Comparison of ENCODE assay signal across 19 mouse cellular contexts in the genomic region with DNA sequence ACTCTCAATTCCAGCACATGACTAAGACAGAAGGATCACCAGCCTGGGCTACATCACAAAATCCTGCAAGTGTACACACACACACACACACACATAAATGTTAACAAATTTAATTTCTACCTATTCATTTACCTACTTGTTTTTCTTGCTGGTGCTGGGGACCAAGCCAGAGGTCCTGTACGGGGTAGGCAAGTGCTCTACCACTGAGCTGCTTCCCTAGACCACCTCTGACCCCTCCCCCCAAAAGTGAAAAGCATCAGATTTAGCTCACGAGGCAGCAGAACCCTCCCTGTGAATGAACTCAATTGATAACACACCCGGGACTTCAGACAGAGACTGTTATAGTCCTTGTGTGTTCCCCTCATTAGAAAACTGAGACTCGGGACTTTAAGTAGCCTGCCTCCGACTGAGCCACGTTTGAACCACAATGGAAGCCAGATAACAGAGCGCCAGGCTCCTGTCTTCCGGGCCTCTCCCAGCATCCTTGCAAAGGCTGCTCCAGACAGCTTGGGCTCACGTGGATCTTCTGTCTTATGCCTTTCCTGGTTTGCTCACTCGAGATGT. TPM values are rescaled to one million over a fixed set of nuclear protein-coding genes. Genes with fewer than 3 reads are reported as not detected.
DNase-seq lines count a peak whose midpoint lies in the region; ATAC-seq lines count a peak whose summit lies in the region.
"Had no signal": no experiment of that assay in that cellular context is flagged by ENCODE, and none has a peak within 500 bp of the region (broad histone marks: within the 10 kb centered on the region; RNA-seq: fewer than 3 reads in every experiment).

No protein-coding gene starts in this region.

- H3K4me3 ChIP-seq in heart, embryonic 13.5 days: no peak overlapping the region
- no peak overlapping the region for H3K4me3 ChIP-seq in midbrain, embryonic 11.5 days (ENCODE audit: low read depth, low read length)
- H3K4me3 ChIP-seq in midbrain, embryonic 16.5 days (ENCODE audit: low read depth, low read length): no peak overlapping the region
- 0 out of 2 replicates have a peak overlapping the region, but pooled peaks have one; percentile 11 for H3K4me3 ChIP-seq in embryonic facial prominence, embryonic 10.5 days
- H3K4me3 ChIP-seq: erythroblast, embryonic 14.5 days; heart, embryonic 15.5 days; lung, embryonic 15.5 days; midbrain, embryonic 15.5 days had no signal

- peak overlapping the region; percentile 34 for H3K4me2 ChIP-seq in heart, embryonic 13.5 days
- no peak overlapping the region for H3K4me2 ChIP-seq in midbrain, embryonic 11.5 days
- H3K4me2 ChIP-seq in midbrain, embryonic 16.5 days (ENCODE audit: low read length): no peak overlapping the region
- H3K4me2 ChIP-seq: heart, embryonic 15.5 days; lung, embryonic 15.5 days; midbrain, embryonic 15.5 days had no signal

- no peaks in the 10 kb centered on the region for H3K9me3 ChIP-seq in heart, embryonic 13.5 days
- H3K9me3 ChIP-seq in midbrain, embryonic 11.5 days (ENCODE audit: control insufficient read depth, low read length): no peaks in the 10 kb centered on the region
- H3K9me3 ChIP-seq in midbrain, embryonic 16.5 days (replicated peaks; ENCODE audit: control insufficient read depth, low read length, poor library complexity, severe bottlenecking): no peaks in the 10 kb centered on the region
- no peaks in the 10 kb centered on the region for H3K9me3 ChIP-seq in embryonic facial prominence, embryonic 10.5 days
- H3K9me3 ChIP-seq: heart, embryonic 15.5 days; lung, embryonic 15.5 days; midbrain, embryonic 15.5 days had no signal

- peak overlapping the region; percentile 67 for H3K9ac ChIP-seq in heart, embryonic 13.5 days
- H3K9ac ChIP-seq in midbrain, embryonic 11.5 days (ENCODE audit: low read length): no peak overlapping the region; the same call in 1 of the 2 replicates
- H3K9ac ChIP-seq in midbrain, embryonic 16.5 days (ENCODE audit: low read depth, low read length): no peak overlapping the region
- H3K9ac ChIP-seq: heart, embryonic 15.5 days; lung, embryonic 15.5 days; midbrain, embryonic 15.5 days had no signal

- H3K27ac ChIP-seq in heart, embryonic 13.5 days (replicated peaks): no peak overlapping the region
- H3K27ac ChIP-seq in midbrain, embryonic 11.5 days (ENCODE audit: low read depth, low read length): no peak overlapping the region
- H3K27ac ChIP-seq in midbrain, embryonic 16.5 days (ENCODE audit: low read length): no peak overlapping the region
- H3K27ac ChIP-seq in embryonic facial prominence, embryonic 10.5 days (replicated peaks): peak overlapping the region; percentile 76
- H3K27ac ChIP-seq: heart, embryonic 15.5 days; hindbrain, postnatal 0 days; lung, embryonic 15.5 days; midbrain, embryonic 15.5 days had no signal

- no peaks in the 10 kb centered on the region for H3K36me3 ChIP-seq in heart, embryonic 13.5 days
- H3K36me3 ChIP-seq in midbrain, embryonic 11.5 days (ENCODE audit: control insufficient read depth, insufficient read depth, low read length): no peaks in the 10 kb centered on the region
- no peaks in the 10 kb centered on the region for H3K36me3 ChIP-seq in midbrain, embryonic 16.5 days (ENCODE audit: control insufficient read depth, insufficient read depth, low read length)
- H3K36me3 ChIP-seq in embryonic facial prominence, embryonic 10.5 days (replicated peaks): no peaks in the 10 kb centered on the region
- H3K36me3 ChIP-seq: heart, embryonic 15.5 days; lung, embryonic 15.5 days; midbrain, embryonic 15.5 days had no signal

- H3K4me1 ChIP-seq in heart, embryonic 13.5 days: peaks cover 19% of the 10 kb centered on the region
- peaks cover 2% of the 10 kb centered on the region; the same call in 1 of the 2 replicates for H3K4me1 ChIP-seq in midbrain, embryonic 11.5 days (ENCODE audit: control insufficient read depth, insufficient read depth, low read length)
- H3K4me1 ChIP-seq in midbrain, embryonic 16.5 days (ENCODE audit: control insufficient read depth, insufficient read depth, low read length): peaks cover 5% of the 10 kb centered on the region; the same call in 1 of the 2 replicates
- peaks cover 20% of the 10 kb centered on the region for H3K4me1 ChIP-seq in embryonic facial prominence, embryonic 10.5 days

- H3K27me3 ChIP-seq in heart, embryonic 13.5 days (replicated peaks): no peaks in the 10 kb centered on the region
- H3K27me3 ChIP-seq in midbrain, embryonic 11.5 days (ENCODE audit: control insufficient read depth, insufficient read depth, low read length): no peaks in the 10 kb centered on the region
- H3K27me3 ChIP-seq in midbrain, embryonic 16.5 days (ENCODE audit: control insufficient read depth, insufficient read depth, low read depth, low read length): no peaks in the 10 kb centered on the region
- H3K27me3 ChIP-seq in embryonic facial prominence, embryonic 10.5 days (replicated peaks; ENCODE audit: low read depth, poor library complexity, severe bottlenecking): no peaks in the 10 kb centered on the region
- H3K27me3 ChIP-seq: heart, embryonic 15.5 days; lung, embryonic 15.5 days; midbrain, embryonic 15.5 days had no signal

- no peak for DNase-seq in heart, adult 9 months (ENCODE audit: low spot score in 2 of 2)
- DNase-seq in midbrain, embryonic 11.5 days (ENCODE audit: low spot score, missing footprints): peak; percentile 82
- DNase-seq in embryonic facial prominence, embryonic 10.5 days (ENCODE audit: low spot score): no peak
- no peak for DNase-seq in right cerebral cortex, postnatal 4 days
- no peak for DNase-seq in lung, postnatal 4 days
- DNase-seq: adrenal gland, postnatal 14 days; cerebellum, adult 11-12 months; cerebellum, postnatal 25 days; gastrocnemius, postnatal 14 days; kidney, postnatal 4 days; right cerebral cortex, adult 18-20 months had no signal

- WGBS in heart, embryonic 13.5 days: 10% methylated on average over 10 of the region's 10 CpGs
- WGBS in midbrain, embryonic 11.5 days: 19% methylated on average over 10 of the region's 10 CpGs
- WGBS in midbrain, embryonic 16.5 days: 13% methylated on average over 10 of the region's 10 CpGs
- 16% methylated on average over 10 of the region's 10 CpGs for WGBS in embryonic facial prominence, embryonic 10.5 days

- ATAC-seq in heart, embryonic 13.5 days (ENCODE audit: extremely low read depth, insufficient number of reproducible peaks, low FRiP score, low TSS enrichment): no peak
- no peak for ATAC-seq in midbrain, embryonic 11.5 days (ENCODE audit: low FRiP score)
- ATAC-seq in midbrain, embryonic 16.5 days: no peak
- ATAC-seq: activated CD4-positive, CD25-positive, alpha-beta regulatory T cell, adult 4 months; hindbrain, postnatal 0 days; midbrain, embryonic 15.5 days had no signal

RNA-seq across cellular contexts. Expression of a gene that starts 19.9 kb away (rescaled TPM):
- 31.3 and 34.1 TPM in 2 replicates for polyA plus RNA-seq in heart, embryonic 13.5 days (2015; fragmentation: Nextera tagmentation; extraction: Ambion mirVana)
- 41.7 and 42.6 TPM in 2 replicates for polyA plus RNA-seq in midbrain, embryonic 11.5 days (2014; fragmentation: Nextera tagmentation; extraction: Ambion mirVana)
- 44.8 and 49.0 TPM in 2 replicates for polyA plus RNA-seq in midbrain, embryonic 16.5 days (2015; fragmentation: Nextera tagmentation; extraction: Ambion mirVana)
- polyA plus RNA-seq in embryonic facial prominence, embryonic 10.5 days (2016; fragmentation: Nextera tagmentation; extraction: Ambion mirVana): 49.2 and 54.8 TPM in 2 replicates
